Mouse (Mus musculus) layer of hippocampus, postnatal 10 days (tissue): ENCODE measurements around the gene Ubtf. TPM values are rescaled to one million over a fixed set of nuclear protein-coding genes. Genes with fewer than 3 reads are reported as not detected.

Experiments
- DNase-seq, 2 experiments: peaks; one replicate each; pipeline ENCODE4 v3.0.0; 2021; ENCODE audit warnings: low spot score in 2 of 2
- total RNA-seq, 2 experiments: library from RNA; stranded (reverse); gene quantifications; 2 replicates each; pipeline ENCODE4 v1.2.3; 2021

Gene Ubtf
- total RNA-seq, 2 experiments from 2014 or later, result 112 to 125 TPM

GRCm38 (mm10) chr11:102318576-102319409, 749 bp downstream of the Ubtf start:
- peak; percentile 64 to 68 for DNase-seq

DNA sequence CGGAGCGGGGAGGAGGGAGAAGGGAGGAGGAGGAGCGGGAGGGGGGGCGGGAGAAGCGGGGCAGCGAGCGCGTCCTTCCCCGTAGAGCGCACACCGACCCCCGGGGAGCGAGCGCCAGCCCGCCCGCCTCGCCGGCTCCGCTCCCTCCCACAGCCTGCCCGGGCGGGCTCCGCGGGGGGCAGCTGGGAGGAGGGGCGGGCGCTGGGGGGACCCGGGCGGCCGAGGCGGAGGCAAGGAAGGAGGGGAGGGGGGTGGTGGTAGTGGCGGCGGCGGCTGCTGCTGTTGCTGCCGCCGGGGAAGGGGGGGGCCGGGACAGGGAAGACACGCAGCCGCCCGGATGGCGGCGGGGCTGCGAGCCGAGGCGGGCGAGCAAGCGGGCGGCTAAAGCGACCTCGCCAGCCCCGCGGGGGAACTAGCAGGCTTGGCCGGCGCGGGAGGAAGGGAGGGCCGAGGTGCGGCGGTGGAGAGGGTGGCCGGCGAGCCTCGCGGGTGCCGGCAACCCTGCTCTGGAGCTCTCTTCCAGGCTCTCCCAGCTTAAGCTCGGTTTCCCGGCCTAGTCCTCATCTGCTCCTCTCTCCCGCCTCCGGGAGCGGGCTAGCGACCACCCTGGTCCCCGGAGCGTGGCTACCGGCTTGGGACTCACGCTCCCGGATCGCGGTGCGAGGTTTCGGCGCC, 1.5 kb downstream of the Ubtf start:
- peak; percentile 68 to 78 for DNase-seq

DNA sequence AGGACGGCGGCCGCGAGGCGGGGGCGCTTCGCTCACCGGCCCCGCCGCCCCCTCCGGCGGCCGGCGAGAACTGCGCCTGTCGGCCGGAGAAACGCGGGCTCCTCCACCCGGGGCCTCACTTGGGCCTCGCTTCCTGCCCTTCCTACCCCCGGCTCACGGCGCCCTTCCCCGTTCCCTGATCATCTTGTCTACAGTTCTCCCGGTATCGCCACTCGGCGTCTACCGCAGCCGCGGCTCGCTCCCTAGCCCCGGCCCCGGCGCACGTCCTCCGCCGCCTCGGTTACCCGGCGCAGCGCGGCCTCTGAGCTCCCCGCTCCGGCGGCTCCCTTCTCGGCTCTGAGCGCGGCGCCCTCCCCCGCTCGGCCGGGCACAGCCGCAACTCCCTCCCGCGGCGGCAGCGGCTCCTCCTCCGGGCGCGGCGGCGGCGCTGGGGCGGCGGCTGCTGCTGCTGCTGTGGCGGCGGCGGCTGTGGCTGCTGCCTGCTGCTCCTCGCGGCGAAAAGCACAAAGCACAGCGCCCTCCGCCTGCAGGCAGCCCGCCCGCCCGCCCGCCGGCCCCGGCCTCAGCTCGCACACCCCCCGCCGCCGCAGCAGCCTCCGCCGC, 2.1 kb downstream of the Ubtf start:
- DNase-seq, result peak in 1 of 2 experiments; percentile 73

GRCm38 (mm10) chr11:102316572-102317297, 2.8 kb downstream of the Ubtf start:
- peak; percentile 85 to 90 for DNase-seq

- DNase-seq, result no peak
Observed at GRCm38 (mm10) chr11:102315690-102316571, 3.6 kb downstream of the Ubtf start.

DNA sequence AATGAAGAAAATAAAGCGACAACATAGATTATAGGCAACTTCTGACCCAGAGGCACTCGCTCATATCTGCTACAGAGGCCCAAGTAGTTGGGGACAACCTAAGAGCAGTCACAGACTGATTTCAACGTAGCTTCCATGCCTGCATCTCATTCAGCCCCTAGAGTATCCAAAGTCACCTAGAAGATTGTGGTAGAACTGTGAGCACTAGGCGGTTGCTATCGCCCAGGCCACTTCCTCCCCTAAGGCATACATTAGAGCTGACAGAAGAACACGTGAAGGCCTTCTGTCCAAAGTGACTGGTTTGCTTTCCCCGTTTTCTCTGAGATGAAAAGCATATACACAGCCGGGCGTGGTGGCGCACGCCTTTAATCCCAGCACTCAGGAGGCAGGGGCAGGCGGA, 5.2 kb downstream of the Ubtf start:
- no peak for DNase-seq

DNA sequence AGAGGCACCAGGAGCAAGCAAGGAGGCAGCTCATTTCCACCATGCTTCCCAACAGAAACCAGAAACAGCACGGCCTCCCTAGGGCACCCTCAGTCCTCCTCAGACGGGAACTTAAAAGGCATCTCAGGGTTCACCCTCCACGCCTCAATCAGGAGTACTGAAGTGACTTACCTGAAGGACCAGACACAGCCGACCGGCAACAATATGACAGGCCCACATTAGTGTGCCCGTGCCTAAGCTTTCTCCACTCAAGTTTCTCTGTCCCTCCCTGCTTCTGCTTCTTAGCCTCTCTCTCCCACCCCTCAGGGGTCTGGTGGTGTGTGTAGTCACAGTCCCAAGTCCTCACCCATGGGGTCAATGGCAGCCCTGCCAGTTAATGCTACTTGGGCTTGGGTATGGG, 7.0 kb downstream of the Ubtf start:
- no peak for DNase-seq

DNA sequence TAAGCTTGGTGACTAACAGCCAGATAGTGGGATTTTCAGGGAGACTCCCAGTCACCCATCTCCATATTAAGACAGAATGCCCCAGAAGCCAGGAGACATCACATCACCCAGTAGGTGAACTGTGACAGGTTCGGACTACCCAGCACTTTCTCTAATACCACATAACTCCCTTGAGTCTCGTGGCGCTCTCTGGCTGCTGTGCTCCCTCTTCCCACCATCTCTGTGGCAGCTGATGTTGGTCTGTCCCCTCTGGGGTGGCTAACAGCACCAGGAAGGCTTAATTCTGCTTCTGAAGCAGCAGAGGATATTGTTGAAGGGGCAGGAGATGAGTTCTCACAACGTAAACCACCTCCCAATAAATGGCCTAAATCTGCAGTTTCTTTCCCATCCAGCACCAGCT, 7.6 kb downstream of the Ubtf start:
- no peak for DNase-seq

DNA sequence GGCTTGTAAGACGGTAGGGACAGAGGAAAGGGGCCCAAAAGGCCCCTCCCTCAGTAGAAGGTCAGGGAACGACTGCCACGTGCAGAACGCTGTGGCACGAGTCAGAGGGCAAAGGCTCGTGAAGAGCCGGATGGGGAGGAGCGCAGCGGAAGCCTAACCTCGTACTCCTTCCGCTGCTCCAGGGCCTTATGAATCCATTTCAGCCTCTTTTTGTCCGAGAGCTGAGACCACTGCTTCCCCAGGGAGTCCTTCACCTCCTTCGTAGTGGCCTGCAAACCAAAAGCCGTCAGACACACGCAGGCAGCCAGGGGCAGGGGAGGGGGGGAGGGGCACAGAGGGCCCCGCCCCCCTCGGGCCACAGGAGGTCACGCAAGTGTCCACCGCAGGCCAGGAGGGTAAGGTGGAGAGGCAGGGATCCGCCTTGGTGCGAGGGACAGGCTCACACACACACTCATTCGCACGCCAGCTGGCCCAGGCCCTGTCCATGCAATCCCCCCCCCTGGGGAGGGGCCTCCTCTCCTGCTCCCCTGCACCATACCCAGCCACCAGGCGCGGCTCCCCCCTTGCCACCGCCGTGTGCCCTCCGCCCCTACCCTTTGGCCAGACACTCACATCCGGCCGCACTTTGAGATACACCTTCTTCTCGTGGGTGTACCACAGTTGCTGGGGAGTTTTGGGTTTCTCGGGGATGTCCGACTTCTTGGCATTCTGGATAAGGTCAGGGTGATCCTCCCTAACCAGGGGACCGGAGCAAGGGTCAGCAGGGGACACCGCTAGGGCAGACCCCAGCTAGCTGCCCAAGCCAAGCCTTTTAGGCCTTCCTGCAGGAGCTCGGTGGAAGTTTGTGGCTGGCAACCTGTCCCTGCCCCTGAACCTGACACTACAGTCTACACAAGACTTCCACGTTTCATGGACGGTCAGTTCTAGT, 8.5 kb downstream of the Ubtf start:
- no peak for DNase-seq

- DNase-seq, result no peak
Observed at GRCm38 (mm10) chr11:102309821-102310617, 9.5 kb downstream of the Ubtf start.

DNA sequence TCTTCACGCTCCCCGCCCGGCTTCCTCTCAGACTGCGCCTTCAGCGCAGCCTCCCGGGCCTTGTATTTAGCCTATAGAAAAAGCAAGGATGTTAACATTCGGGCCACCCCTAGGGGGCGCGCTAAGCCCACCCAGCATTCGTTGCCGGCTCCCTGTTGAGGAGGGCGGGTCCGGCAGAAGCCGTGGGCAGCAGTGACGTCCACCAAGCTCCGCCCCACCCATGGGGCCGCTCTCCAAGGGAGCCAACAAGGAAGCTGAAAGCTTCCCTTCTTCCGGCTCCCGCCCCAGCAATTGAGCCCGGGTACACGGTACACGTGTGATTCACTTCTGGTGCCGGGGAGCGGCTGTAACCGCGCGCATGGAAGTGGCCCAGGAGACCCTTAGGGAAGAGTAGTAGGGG, 10.6 kb downstream of the Ubtf start:
- DNase-seq, result peak; percentile 98 to 99

DNA sequence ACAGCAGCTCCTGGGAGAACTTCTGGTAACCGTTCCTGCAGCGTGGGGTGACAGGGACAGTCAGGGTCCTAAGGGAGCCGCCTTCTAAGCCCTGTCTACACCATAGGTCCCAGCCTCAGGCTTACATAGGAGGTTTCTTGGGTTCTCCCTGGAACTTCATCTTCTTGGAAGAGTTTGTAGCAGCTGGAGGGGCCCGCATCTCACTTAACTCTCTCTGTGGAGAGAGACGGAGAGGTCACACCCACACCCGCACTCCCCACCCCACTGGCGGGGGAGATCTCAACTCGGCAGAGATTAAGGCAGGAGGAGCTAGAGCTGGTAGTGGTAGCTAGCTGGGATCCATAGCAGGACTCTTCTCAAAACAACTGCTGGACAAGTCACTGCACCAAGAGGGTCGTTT, 11.4 kb downstream of the Ubtf start:
- no peak for DNase-seq

DNA sequence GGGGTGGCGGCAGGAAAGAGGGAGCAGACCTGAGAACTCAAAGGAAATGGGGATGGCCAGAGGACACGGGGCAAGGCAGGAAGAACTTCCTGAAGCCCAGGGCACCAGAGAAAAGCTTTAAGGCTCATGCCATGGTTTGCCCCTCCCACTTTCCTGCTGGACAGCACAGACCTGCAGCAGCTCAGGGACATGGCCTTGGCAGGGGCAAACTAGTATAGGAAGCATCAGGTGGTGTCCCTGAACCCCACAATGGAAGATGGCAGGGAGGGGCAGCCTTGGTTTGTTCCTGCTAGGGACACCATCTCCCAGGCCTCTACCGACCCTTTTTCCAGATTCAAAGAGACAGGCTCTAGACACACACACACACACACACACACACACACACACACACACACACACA, 14.2 kb downstream of the Ubtf start:
- no peak for DNase-seq

DNA sequence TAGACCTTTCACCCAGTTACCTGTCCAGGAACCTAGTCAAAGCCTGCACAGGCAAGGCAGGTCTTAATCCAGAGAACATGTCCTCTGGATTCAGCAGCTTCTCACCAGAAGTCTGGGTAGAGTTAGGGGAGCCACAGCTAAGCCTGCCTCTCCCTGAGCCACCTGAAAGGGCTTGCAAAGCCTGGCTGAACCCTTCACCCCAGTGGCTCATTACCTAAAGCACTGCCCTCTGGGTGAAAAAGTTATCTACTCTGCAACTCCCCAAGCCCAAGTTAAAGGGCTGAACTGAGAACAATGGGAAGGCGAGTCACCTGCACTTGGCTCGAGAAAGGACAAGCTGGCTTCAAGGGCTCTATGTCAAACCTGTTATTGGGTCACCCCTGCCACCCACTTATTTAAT, 15.4 kb downstream of the Ubtf start:
- no peak for DNase-seq

GRCm38 (mm10) chr11:102299839-102300238, 19.7 kb downstream of the Ubtf start:
- peak; percentile 61 to 68 for DNase-seq

GRCm38 (mm10) chr11:102297577-102298556, 21.7 kb downstream of the Ubtf start:
- no peak for DNase-seq
